Mouse (Mus musculus) liver, embryonic 15.5 days (tissue): ENCODE measurements at regions not wholly inside any gene's neighbourhood (a gene's known extent, or its start where the extent isn't known, plus 50 kb on each side); places are given as distances from the start of the nearest gene placed in this dataset.
A peak's percentile ranks its signal among the peaks of the same experiment; 100 is the strongest.

ENCODE experiments used
- ATAC-seq: fragments of 200-750 bp; cut with Nextera tagmentation; 2 replicates; pipeline ENCODE4 v1.8.0; 2017; ENCODE audit warnings: moderate number of reproducible peaks, mild to moderate bottlenecking, moderate library complexity; ENCODE audit not compliant: insufficient read depth
- H3K27ac ChIP-seq: fragments of 300-500 bp; sonication (generic); replicated peaks from 2 replicates; pipeline ENCODE4 v1.5.1; 2015; ENCODE audit warnings: mild to moderate bottlenecking, inconsistent platforms
- H3K27me3 ChIP-seq: fragments of 300-500 bp; sonication (generic); 2 replicates; pipeline ENCODE4 v1.6.1; 2015; ENCODE audit warnings: mild to moderate bottlenecking, inconsistent platforms
- H3K36me3 ChIP-seq: fragments of 300-500 bp; sonication (generic); replicated peaks from 2 replicates; pipeline ENCODE4 v1.6.1; 2015; ENCODE audit warnings: moderate library complexity, mild to moderate bottlenecking, inconsistent platforms
- H3K4me1 ChIP-seq: fragments of 300-500 bp; sonication (generic); replicated peaks from 2 replicates; pipeline ENCODE4 v1.6.1; 2015; ENCODE audit warnings: inconsistent platforms
- H3K4me2 ChIP-seq: fragments of 300-500 bp; sonication (generic); 2 replicates; pipeline ENCODE4 v1.6.1; 2015; ENCODE audit warnings: moderate library complexity, mild to moderate bottlenecking, inconsistent platforms
- H3K4me3 ChIP-seq: fragments of 300-500 bp; sonication (generic); replicated peaks from 2 replicates; pipeline ENCODE4 v1.5.1; 2015; ENCODE audit warnings: mild to moderate bottlenecking, inconsistent platforms
- H3K9ac ChIP-seq: fragments of 300-500 bp; sonication (generic); 2 replicates; pipeline ENCODE4 v1.6.1; 2015; ENCODE audit warnings: moderate library complexity, mild to moderate bottlenecking, inconsistent platforms
- H3K9me3 ChIP-seq: fragments of 300-500 bp; sonication (generic); replicated peaks from 2 replicates; pipeline ENCODE4 v1.6.1; 2016; ENCODE audit warnings: inconsistent platforms
- WGBS: fragments of 180-500 bp; shearing (Covaris S2); methylation state at CpG from one replicate; pipeline ENCODE4 v1.1.7; 2015; ENCODE audit warnings: mixed read lengths; ENCODE audit not compliant: insufficient replicate concordance; 5-methylcytosine and 5-hydroxymethylcytosine counted together

- 21% methylated on average over 6 of the region's 6 CpGs for WGBS
- Histone ChIP-seq H3K4me1 (no peaks in the 10 kb centered on the region), H3K27ac (no peak overlapping the region), H3K36me3 (no peaks in the 10 kb centered on the region), H3K27me3 (no peaks in the 10 kb centered on the region), H3K4me3 (no peak overlapping the region), H3K4me2 (0 out of 2 replicates have a peak overlapping the region, but pooled peaks have one; percentile 14), H3K9ac (no peak overlapping the region), H3K9me3 (no peaks in the 10 kb centered on the region)
- ATAC-seq: no peak
Measured at GRCm38 (mm10) chr11:6923917-6924316, 86.5 kb upstream of the Gm11983 start.

DNA sequence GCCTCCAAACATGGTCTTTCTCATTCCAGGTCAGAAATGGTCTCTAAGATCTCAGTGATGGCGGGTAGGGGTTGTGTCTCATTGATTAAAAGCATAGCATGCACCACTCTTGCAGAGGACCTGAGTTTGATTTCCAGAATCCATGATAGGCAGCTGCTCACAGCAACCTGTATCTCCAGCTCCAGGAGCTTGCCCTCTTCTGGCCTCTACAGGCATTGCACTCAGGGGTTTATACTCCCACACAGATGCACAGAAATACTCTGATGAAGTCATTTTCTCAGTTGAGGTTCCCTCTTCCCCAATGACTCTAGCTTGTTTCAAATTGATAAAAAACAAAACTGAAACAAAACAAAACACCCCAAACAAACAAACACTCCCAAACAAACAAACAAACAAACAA, 81.1 kb upstream of the Gm11983 start:
- Histone ChIP-seq H3K36me3 (no peaks in the 10 kb centered on the region), H3K9me3 (no peaks in the 10 kb centered on the region; the same call in 1 of the 2 replicates), H3K4me1 (no peaks in the 10 kb centered on the region), H3K4me3 (no peak overlapping the region), H3K9ac (no peak overlapping the region), H3K4me2 (no peak overlapping the region), H3K27ac (no peak overlapping the region), H3K27me3 (no peaks in the 10 kb centered on the region)
- ATAC-seq: no peak
- 57% methylated on average over 1 of the region's 1 CpGs for WGBS

GRCm38 (mm10) chr11:6905630-6906029, 68.2 kb upstream of the Gm11983 start:
- H3K27me3 ChIP-seq: no peaks in the 10 kb centered on the region
- no peak overlapping the region for H3K4me3 ChIP-seq
- H3K9me3 ChIP-seq: no peaks in the 10 kb centered on the region
- no peak overlapping the region for H3K27ac ChIP-seq
- 35% methylated on average over 5 of the region's 5 CpGs for WGBS
- no peak for ATAC-seq
- H3K4me1 ChIP-seq: no peaks in the 10 kb centered on the region
- no peaks in the 10 kb centered on the region for H3K36me3 ChIP-seq
- no peak overlapping the region for H3K4me2 ChIP-seq
- no peak overlapping the region for H3K9ac ChIP-seq

- H3K9ac ChIP-seq: no peak overlapping the region
- H3K27ac ChIP-seq: no peak overlapping the region
- 53% methylated on average over 3 of the region's 3 CpGs for WGBS
- no peaks in the 10 kb centered on the region for H3K36me3 ChIP-seq
- no peak overlapping the region for H3K4me3 ChIP-seq
- H3K9me3 ChIP-seq: no peaks in the 10 kb centered on the region
- no peaks in the 10 kb centered on the region for H3K27me3 ChIP-seq
- H3K4me1 ChIP-seq: no peaks in the 10 kb centered on the region
- no peak overlapping the region for H3K4me2 ChIP-seq
- no peak for ATAC-seq
Measured at GRCm38 (mm10) chr11:6902991-6903390, 65.5 kb upstream of the Gm11983 start.

- 47% methylated on average over 3 of the region's 3 CpGs for WGBS
- Histone ChIP-seq H3K4me3 (no peak overlapping the region), H3K9ac (no peak overlapping the region), H3K27ac (no peak overlapping the region), H3K4me1 (no peaks in the 10 kb centered on the region), H3K36me3 (no peaks in the 10 kb centered on the region), H3K9me3 (no peaks in the 10 kb centered on the region), H3K27me3 (no peaks in the 10 kb centered on the region), H3K4me2 (no peak overlapping the region)
- ATAC-seq: no peak
Measured at GRCm38 (mm10) chr11:6902271-6902670, 64.8 kb upstream of the Gm11983 start.

- 61% methylated on average over 11 of the region's 11 CpGs for WGBS
- ATAC-seq: no peak
- Histone ChIP-seq H3K9me3 (no peaks in the 10 kb centered on the region), H3K27ac (no peak overlapping the region), H3K4me1 (no peaks in the 10 kb centered on the region), H3K36me3 (no peaks in the 10 kb centered on the region), H3K27me3 (no peaks in the 10 kb centered on the region), H3K4me2 (no peak overlapping the region), H3K9ac (no peak overlapping the region), H3K4me3 (no peak overlapping the region)
Measured at GRCm38 (mm10) chr11:6900769-6901481, 63.5 kb upstream of the Gm11983 start.

DNA sequence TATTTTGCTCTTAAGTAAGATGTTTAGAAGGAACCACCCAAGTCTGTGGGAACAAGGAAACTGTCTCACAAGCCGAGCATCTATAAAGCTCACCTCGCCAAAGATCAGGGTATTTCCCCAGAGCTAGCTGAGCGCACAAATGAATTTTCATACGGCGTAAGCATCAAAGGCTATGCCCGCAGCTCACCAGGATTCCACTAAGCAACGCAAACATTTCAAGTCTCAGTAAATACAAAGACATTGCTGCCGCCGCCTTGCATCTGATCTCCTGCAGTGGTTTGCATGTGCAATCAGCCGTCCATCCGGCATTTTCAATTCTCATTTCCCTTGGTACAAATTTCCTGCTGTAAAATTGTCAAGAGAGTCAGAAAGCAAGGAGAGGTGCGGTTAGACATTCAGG, 62.9 kb upstream of the Gm11983 start:
- Histone ChIP-seq H3K4me3 (no peak overlapping the region), H3K27ac (no peak overlapping the region), H3K36me3 (no peaks in the 10 kb centered on the region), H3K9me3 (no peaks in the 10 kb centered on the region), H3K9ac (no peak overlapping the region), H3K4me1 (no peaks in the 10 kb centered on the region), H3K4me2 (no peak overlapping the region), H3K27me3 (no peaks in the 10 kb centered on the region)
- no peak for ATAC-seq
- 57% methylated on average over 12 of the region's 12 CpGs for WGBS

DNA sequence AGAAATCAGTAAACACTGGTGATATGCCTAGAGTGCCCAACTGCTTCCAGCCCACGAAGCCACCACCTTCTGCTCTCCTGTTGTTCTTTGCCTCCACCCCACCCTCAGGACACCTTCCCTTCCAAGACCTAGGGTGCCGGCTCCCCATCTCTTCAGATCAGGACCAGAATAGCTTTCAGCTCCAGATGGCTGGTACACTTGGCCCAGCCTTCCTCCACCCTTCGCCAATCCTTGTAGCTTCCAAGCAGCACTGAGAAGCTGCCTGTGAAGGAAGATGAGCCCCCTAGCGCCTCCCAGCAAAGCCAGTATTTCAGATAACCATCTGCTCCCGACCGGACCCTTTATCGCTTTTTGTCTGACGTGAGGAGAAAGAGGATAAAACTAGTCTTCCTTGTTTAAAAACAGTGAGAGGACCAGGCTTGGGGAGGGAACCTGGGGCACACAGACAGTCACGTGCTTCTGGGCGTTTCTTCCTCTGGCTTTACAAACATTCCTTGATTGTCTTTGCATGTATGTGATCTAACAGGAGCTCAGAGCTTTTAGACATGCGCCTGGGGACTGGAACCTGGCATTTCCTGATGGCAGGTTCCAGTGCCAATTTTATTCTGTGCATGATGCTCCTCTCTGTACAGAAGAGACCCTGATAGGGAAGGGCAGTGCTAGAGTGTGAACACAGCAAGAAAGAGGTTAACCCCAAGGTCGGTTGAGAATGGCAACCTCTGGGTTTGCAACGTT, 62.0 kb upstream of the Gm11983 start:
- ATAC-seq: no peak
- no peaks in the 10 kb centered on the region for H3K4me1 ChIP-seq
- H3K27ac ChIP-seq: no peak overlapping the region
- WGBS: 48% methylated on average over 13 of the region's 13 CpGs
- no peak overlapping the region for H3K4me2 ChIP-seq
- no peak overlapping the region for H3K9ac ChIP-seq
- H3K36me3 ChIP-seq: no peaks in the 10 kb centered on the region
- H3K9me3 ChIP-seq: no peaks in the 10 kb centered on the region
- no peaks in the 10 kb centered on the region for H3K27me3 ChIP-seq
- no peak overlapping the region for H3K4me3 ChIP-seq

DNA sequence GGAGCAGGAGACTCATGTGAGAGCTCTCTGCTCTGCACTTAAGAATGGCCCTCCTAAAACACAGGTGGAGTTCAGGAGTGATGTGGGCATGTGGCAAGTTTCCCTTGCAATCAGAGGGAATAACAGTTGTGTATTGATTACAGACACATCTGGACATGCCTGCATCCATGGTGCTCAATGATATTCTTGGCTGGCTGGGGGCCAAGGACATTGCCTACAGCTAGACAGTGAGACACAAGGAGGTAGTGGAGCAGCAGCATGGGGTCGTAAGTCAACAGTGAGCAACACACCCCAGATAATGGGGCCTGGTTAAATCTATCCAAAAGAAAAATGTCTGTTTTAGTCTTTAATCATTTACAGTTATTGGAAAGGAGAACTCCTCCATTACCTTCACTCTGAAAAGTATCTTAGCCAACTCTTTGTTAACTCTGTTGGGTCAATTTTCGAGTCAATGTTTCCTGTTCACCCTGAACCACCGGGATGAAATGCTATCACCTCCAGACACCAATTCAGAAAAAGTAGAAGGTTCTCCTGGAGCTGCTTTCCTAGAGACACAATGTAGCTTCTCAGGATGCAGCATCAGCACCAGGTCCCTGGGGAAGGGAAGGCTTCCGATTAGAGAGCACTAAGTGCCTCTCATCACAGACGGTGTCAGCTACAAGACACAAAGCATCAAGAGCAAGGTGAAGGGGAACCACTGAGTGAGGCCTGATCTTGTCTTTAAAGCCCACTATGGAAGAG, 61.1 kb upstream of the Gm11983 start:
- H3K4me3 ChIP-seq: no peak overlapping the region
- ATAC-seq: no peak
- no peaks in the 10 kb centered on the region for H3K9me3 ChIP-seq
- H3K9ac ChIP-seq: no peak overlapping the region
- no peak overlapping the region for H3K27ac ChIP-seq
- no peaks in the 10 kb centered on the region for H3K36me3 ChIP-seq
- no peaks in the 10 kb centered on the region for H3K27me3 ChIP-seq
- no peaks in the 10 kb centered on the region for H3K4me1 ChIP-seq
- 58% methylated on average over 5 of the region's 5 CpGs for WGBS
- H3K4me2 ChIP-seq: no peak overlapping the region

- WGBS: 54% methylated on average over 8 of the region's 8 CpGs
- H3K4me2 ChIP-seq: no peak overlapping the region
- ATAC-seq: no peak
Measured at GRCm38 (mm10) chr11:6895786-6896093, 58.3 kb upstream of the Gm11983 start.

More at GRCm38 (mm10) chr11:6895786-6896093, 58.3 kb upstream of the Gm11983 start:
- Histone ChIP-seq H3K4me1 (no peaks in the 10 kb centered on the region), H3K4me3 (no peak overlapping the region), H3K9me3 (no peaks in the 10 kb centered on the region), H3K9ac (no peak overlapping the region), H3K27ac (no peak overlapping the region), H3K27me3 (no peaks in the 10 kb centered on the region), H3K36me3 (no peaks in the 10 kb centered on the region)
